Mouse (Mus musculus) neural tube, embryonic 12.5 days (tissue): ENCODE data around the gene Oosp1. TPM values are rescaled to one million over a fixed set of nuclear protein-coding genes. Genes with fewer than 3 reads are reported as not detected.

Source experiments
- polyA plus RNA-seq: library from polyadenylated mRNA; unstranded; fragments of >200 nt; fragmentation: Nextera tagmentation; extraction: Ambion mirVana; gene quantifications from 2 replicates; pipeline ENCODE4 v1.2.1, GENCODE M21; 2016

The Oosp1 gene
- polyA plus RNA-seq, 1 experiment from 2014 or later, result not detected

Other genes with a start within 250 kb of the Oosp1 start
- gene Ms4a4b, start 247.6 kb downstream of the Oosp1 start, polyA plus RNA-seq, result not detected in 2 replicates
- gene Ms4a6c, start 221.8 kb downstream of the Oosp1 start, polyA plus RNA-seq, result 2.3 and 2.5 TPM in 2 replicates
- not detected in 2 replicates for gene Gm8369, start 205.2 kb downstream of the Oosp1 start, polyA plus RNA-seq
- gene Ms4a6b, start 174.6 kb downstream of the Oosp1 start, polyA plus RNA-seq, result 2.1 and 2.6 TPM in 2 replicates
- 0.26 TPM in 1 of 2 replicates, not detected in the other for gene Ms4a4d, start 154.3 kb downstream of the Oosp1 start, polyA plus RNA-seq
- 2.0 and 2.4 TPM in 2 replicates for gene Ms4a6d, start 86.3 kb downstream of the Oosp1 start, polyA plus RNA-seq
- gene Ms4a2, start 67.4 kb downstream of the Oosp1 start, polyA plus RNA-seq, result 0.10 and 0.29 TPM in 2 replicates
- not detected in 2 replicates for gene Ms4a3, start 50.3 kb downstream of the Oosp1 start, polyA plus RNA-seq
- not detected in 2 replicates for gene Oosp2, start 30.6 kb downstream of the Oosp1 start, polyA plus RNA-seq
- gene Oosp3, start 5.9 kb upstream of the Oosp1 start, polyA plus RNA-seq, result not detected in 2 replicates
- not detected in 2 replicates for gene Gif, start 56.4 kb upstream of the Oosp1 start, polyA plus RNA-seq
- gene Mrpl16, start 79.2 kb upstream of the Oosp1 start, polyA plus RNA-seq, result 42.3 and 44.1 TPM in 2 replicates
- gene Stx3, start 128.3 kb upstream of the Oosp1 start, polyA plus RNA-seq, result 4.7 and 4.9 TPM in 2 replicates
- gene Olfr1417, start 148.1 kb upstream of the Oosp1 start, polyA plus RNA-seq, result not detected in 2 replicates
- not detected in 2 replicates for gene Olfr1418, start 169.9 kb upstream of the Oosp1 start, polyA plus RNA-seq
- gene Olfr1419, start 184.0 kb upstream of the Oosp1 start, polyA plus RNA-seq, result not detected in 2 replicates
- not detected in 2 replicates for gene Olfr1420, start 195.4 kb upstream of the Oosp1 start, polyA plus RNA-seq
- 17.8 and 21.1 TPM in 2 replicates for gene Patl1, start 221.2 kb upstream of the Oosp1 start, polyA plus RNA-seq